Mouse (Mus musculus) myocyte (in vitro differentiated cells): Measurements from ENCODE around the gene Otp. TPM values are rescaled to one million over a fixed set of nuclear protein-coding genes. Genes with fewer than 3 reads are reported as not detected.

Experiments used
- H3K27me3 ChIP-seq: one replicate; pipeline ENCODE4 v1.6.1; 2011; ENCODE audit not compliant: control insufficient read depth, insufficient read depth, insufficient read length
- H3K36me3 ChIP-seq: one replicate; pipeline ENCODE4 v1.6.1; 2011; ENCODE audit not compliant: control insufficient read depth, insufficient read depth
- H3K4me2 ChIP-seq: one replicate; pipeline ENCODE4 v1.6.1; 2011; ENCODE audit warnings: low read depth, control low read depth
- H3K4me3 ChIP-seq: one replicate; pipeline ENCODE4 v1.5.1; 2011; ENCODE audit warnings: mild to moderate bottlenecking, control low read depth, moderate library complexity
- H3K79me2 ChIP-seq: one replicate; pipeline ENCODE4 v1.6.1; 2011; ENCODE audit not compliant: control insufficient read depth, insufficient read depth
- H3ac ChIP-seq: one replicate; pipeline ENCODE4 v1.6.1; 2011; ENCODE audit not compliant: control insufficient read depth, insufficient read length
- CEBPB ChIP-seq: IDR thresholded peaks from 2 replicates; pipeline ENCODE4 v1.6.1; 2011; ENCODE audit warnings: mild to moderate bottlenecking, moderate library complexity; ENCODE audit not compliant: poor library complexity, insufficient read depth, severe bottlenecking
- E2F4 ChIP-seq: IDR thresholded peaks from one replicate; pipeline ENCODE4 v1.6.1; 2011; ENCODE audit warnings: mild to moderate bottlenecking, control low read depth, moderate library complexity; ENCODE audit not compliant: insufficient read depth
- MAX ChIP-seq: IDR thresholded peaks from one replicate; pipeline ENCODE4 v1.6.1; 2011; ENCODE audit warnings: low read depth, mild to moderate bottlenecking, control low read depth
- MYOD1 ChIP-seq, 3 experiments: IDR thresholded peaks; one replicate each; pipeline ENCODE4 v1.6.1; 2011; ENCODE audit warnings: control low read depth in 2 of 3, low read depth in 2 of 3, mild to moderate bottlenecking in 2 of 3, moderate library complexity in 1 of 3; ENCODE audit not compliant: insufficient read length in 2 of 3, control insufficient read depth in 1 of 3
- MYOG ChIP-seq, 3 experiments: IDR thresholded peaks; one replicate each; pipeline ENCODE4 v1.6.1; 2011; ENCODE audit warnings: control low read depth in 2 of 3, low read depth in 2 of 3, mild to moderate bottlenecking in 2 of 3; ENCODE audit not compliant: insufficient read length in 2 of 3, control insufficient read depth in 1 of 3, insufficient read depth in 1 of 3
- POLR2A ChIP-seq: IDR thresholded peaks from one replicate; pipeline ENCODE4 v1.6.1; 2011; ENCODE audit warnings: low read depth, mild to moderate bottlenecking, control low read depth, moderate library complexity; ENCODE audit not compliant: insufficient read length
- POLR2AphosphoS2 ChIP-seq: IDR thresholded peaks from one replicate; pipeline ENCODE4 v1.6.1; 2011; ENCODE audit warnings: low read depth, control low read depth; ENCODE audit not compliant: insufficient read length
- REST ChIP-seq: IDR thresholded peaks from one replicate; pipeline ENCODE4 v1.6.1; 2011; ENCODE audit warnings: mild to moderate bottlenecking, control low read depth, moderate library complexity; ENCODE audit not compliant: insufficient read depth, insufficient read length
- SRF ChIP-seq: IDR thresholded peaks from one replicate; pipeline ENCODE4 v1.6.1; 2011; ENCODE audit warnings: low read depth; ENCODE audit not compliant: control insufficient read depth, insufficient read length
- TCF12 ChIP-seq: IDR thresholded peaks from one replicate; pipeline ENCODE4 v1.6.1; 2011; ENCODE audit warnings: mild to moderate bottlenecking, control low read depth; ENCODE audit not compliant: poor library complexity, insufficient read depth, severe bottlenecking
- TCF3 ChIP-seq: IDR thresholded peaks from one replicate; pipeline ENCODE4 v1.6.1; 2011; ENCODE audit warnings: low read depth, control low read depth; ENCODE audit not compliant: insufficient read length
- USF1 ChIP-seq: IDR thresholded peaks from one replicate; pipeline ENCODE4 v1.6.1; 2011; ENCODE audit warnings: low read depth, mild to moderate bottlenecking, control low read depth, moderate library complexity
- polyA plus RNA-seq: library from polyadenylated mRNA; unstranded; fragments of >200 nt; fragmentation: generic; extraction: Trizol; gene quantifications from one replicate; pipeline ENCODE4 v1.2.1, GENCODE M21; 2012; ENCODE audit warnings: missing spikeins

The Otp gene
- polyA plus RNA-seq, 1 experiment = not detected

- no peak overlapping the region for H3K4me3 ChIP-seq
- TF ChIP-seq POLR2AphosphoS2 (no peak), POLR2A (no peak), REST (no peak), MYOG (IDR thresholded peaks at IDR 0.05; ENCODE audit: control insufficient read depth in 1 of 3, insufficient read depth in 1 of 3, insufficient read length in 2 of 3, low read depth in 2 of 3) (no peak), MAX (no peak), CEBPB (no peak), E2F4 (no peak), TCF3 (no peak), TCF12 (no peak), USF1 (no peak), SRF (no peak), MYOD1 (IDR thresholded peaks at IDR 0.05; ENCODE audit: control insufficient read depth in 1 of 3, insufficient read length in 2 of 3, low read depth in 2 of 3) (no peak)
- peaks cover 42% of the 10 kb centered on the region for H3K27me3 ChIP-seq
- no peak overlapping the region for H3K4me2 ChIP-seq
- H3ac ChIP-seq = no peak overlapping the region
- H3K36me3 ChIP-seq = no peaks in the 10 kb centered on the region
- no peaks in the 10 kb centered on the region for H3K79me2 ChIP-seq
Observed at GRCm38 (mm10) chr13:94867772-94868171, 7.6 kb upstream of the Otp start.

DNA sequence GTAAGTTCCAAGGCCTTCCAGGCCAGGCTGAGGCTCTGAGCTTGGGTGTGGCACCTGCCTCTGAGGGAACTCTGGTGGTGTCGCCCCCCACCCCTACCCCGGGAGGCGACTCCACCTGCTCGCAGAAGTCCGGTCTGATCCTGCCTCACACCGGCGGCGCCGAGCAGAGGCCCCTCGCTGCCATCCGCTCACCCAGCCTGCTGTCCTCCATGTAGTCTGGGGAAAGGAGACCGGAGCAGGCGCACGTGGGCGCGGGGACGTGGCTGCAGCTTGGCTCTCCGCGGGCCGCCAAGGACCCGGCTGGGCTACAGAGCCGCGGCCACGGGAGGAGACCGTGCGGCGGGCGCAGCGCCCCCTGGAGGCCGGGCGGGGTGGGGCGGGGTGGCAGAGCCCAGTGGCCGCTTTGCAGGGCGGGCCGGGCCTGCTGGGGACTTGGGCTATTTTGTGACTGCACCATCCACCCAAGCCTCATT, 6.9 kb upstream of the Otp start:
- TF ChIP-seq MAX (no peak), MYOD1 (IDR thresholded peaks at IDR 0.05; ENCODE audit: control insufficient read depth in 1 of 3, insufficient read length in 2 of 3, low read depth in 2 of 3) (no peak), POLR2A (no peak), TCF12 (no peak), POLR2AphosphoS2 (no peak), SRF (no peak), CEBPB (no peak), E2F4 (no peak), USF1 (no peak), TCF3 (no peak), MYOG (IDR thresholded peaks at IDR 0.05; ENCODE audit: control insufficient read depth in 1 of 3, insufficient read depth in 1 of 3, insufficient read length in 2 of 3, low read depth in 2 of 3) (no peak), REST (no peak)
- Histone ChIP-seq H3K79me2 (no peaks in the 10 kb centered on the region), H3K4me2 (no peak overlapping the region), H3K4me3 (no peak overlapping the region), H3K27me3 (peaks cover 49% of the 10 kb centered on the region), H3K36me3 (no peaks in the 10 kb centered on the region), H3ac (no peak overlapping the region)

DNA sequence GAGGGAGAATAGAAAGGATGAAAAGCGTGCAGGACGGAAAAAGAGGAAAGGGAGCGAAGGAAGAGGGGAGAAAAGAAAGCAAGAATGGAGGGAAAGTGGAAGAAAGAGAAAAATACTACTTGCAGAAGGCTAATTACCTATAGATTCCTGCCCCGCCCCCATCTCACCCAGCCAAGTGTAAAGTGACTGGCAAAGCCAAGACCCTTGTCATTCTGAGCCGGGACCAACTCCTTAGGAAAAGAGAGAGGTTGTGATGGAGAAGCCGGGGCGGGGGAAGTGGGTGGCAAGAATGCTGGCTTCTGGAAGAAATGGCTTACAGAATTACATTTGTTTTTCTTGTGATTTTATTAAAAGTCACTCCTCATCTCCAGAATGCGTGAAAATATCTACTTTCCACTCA, 5.9 kb upstream of the Otp start:
- Histone ChIP-seq H3K27me3 (peaks cover 53% of the 10 kb centered on the region), H3K4me3 (no peak overlapping the region), H3K36me3 (no peaks in the 10 kb centered on the region), H3ac (no peak overlapping the region), H3K79me2 (no peaks in the 10 kb centered on the region), H3K4me2 (no peak overlapping the region)
- TF ChIP-seq CEBPB = no peak
- TF ChIP-seq E2F4 = no peak
- TF ChIP-seq TCF3 = no peak
- no peak for TF ChIP-seq SRF
- no peak for TF ChIP-seq POLR2A
- TF ChIP-seq POLR2AphosphoS2 = no peak
- TF ChIP-seq TCF12 = no peak
- no peak for TF ChIP-seq MYOD1 (IDR thresholded peaks at IDR 0.05; ENCODE audit: control insufficient read depth in 1 of 3, insufficient read length in 2 of 3, low read depth in 2 of 3)
- no peak for TF ChIP-seq MAX

- Histone ChIP-seq H3ac (no peak overlapping the region), H3K36me3 (no peaks in the 10 kb centered on the region), H3K4me3 (no peak overlapping the region), H3K4me2 (no peak overlapping the region), H3K27me3 (peaks cover 58% of the 10 kb centered on the region), H3K79me2 (no peaks in the 10 kb centered on the region)
- TF ChIP-seq MYOG (IDR thresholded peaks at IDR 0.05; ENCODE audit: control insufficient read depth in 1 of 3, insufficient read depth in 1 of 3, insufficient read length in 2 of 3, low read depth in 2 of 3) (no peak), POLR2A (no peak), MYOD1 (IDR thresholded peaks at IDR 0.05; ENCODE audit: control insufficient read depth in 1 of 3, insufficient read length in 2 of 3, low read depth in 2 of 3) (no peak), TCF12 (no peak), SRF (no peak), USF1 (no peak), MAX (no peak), POLR2AphosphoS2 (no peak), TCF3 (no peak), CEBPB (no peak), E2F4 (no peak), REST (no peak)
Observed at GRCm38 (mm10) chr13:94870071-94870460, 5.3 kb upstream of the Otp start.

- no peaks in the 10 kb centered on the region for H3K36me3 ChIP-seq
- H3K27me3 ChIP-seq = peaks cover 64% of the 10 kb centered on the region
- H3K4me2 ChIP-seq = no peak overlapping the region
- no peak overlapping the region for H3K4me3 ChIP-seq
- TF ChIP-seq TCF12 (no peak), MAX (no peak), MYOG (IDR thresholded peaks at IDR 0.05; ENCODE audit: control insufficient read depth in 1 of 3, insufficient read depth in 1 of 3, insufficient read length in 2 of 3, low read depth in 2 of 3) (no peak), REST (no peak), POLR2A (no peak), SRF (no peak)
- H3ac ChIP-seq = no peak overlapping the region
- no peaks in the 10 kb centered on the region for H3K79me2 ChIP-seq
Observed at GRCm38 (mm10) chr13:94870461-94871186, 4.8 kb upstream of the Otp start.
